Mouse (Mus musculus): ENCODE data around the gene Dgkh. TPM values are rescaled to one million over a fixed set of nuclear protein-coding genes. Genes with fewer than 3 reads are reported as not detected.

The Dgkh gene
- polyA plus RNA-seq (2014; fragmentation: Illumina TruSeq; extraction: RNeasy Lipid Tissue Mini Kit (QIAGEN cat#74804); ENCODE audit: low read depth, low replicate concordance), result 2.2 TPM

GRCm38 (mm10) chr14:78732617-78733312, at the start of gene Dgkh:
TSS of gene Dgkh (minus strand) at chr14:78732776.

DNA sequence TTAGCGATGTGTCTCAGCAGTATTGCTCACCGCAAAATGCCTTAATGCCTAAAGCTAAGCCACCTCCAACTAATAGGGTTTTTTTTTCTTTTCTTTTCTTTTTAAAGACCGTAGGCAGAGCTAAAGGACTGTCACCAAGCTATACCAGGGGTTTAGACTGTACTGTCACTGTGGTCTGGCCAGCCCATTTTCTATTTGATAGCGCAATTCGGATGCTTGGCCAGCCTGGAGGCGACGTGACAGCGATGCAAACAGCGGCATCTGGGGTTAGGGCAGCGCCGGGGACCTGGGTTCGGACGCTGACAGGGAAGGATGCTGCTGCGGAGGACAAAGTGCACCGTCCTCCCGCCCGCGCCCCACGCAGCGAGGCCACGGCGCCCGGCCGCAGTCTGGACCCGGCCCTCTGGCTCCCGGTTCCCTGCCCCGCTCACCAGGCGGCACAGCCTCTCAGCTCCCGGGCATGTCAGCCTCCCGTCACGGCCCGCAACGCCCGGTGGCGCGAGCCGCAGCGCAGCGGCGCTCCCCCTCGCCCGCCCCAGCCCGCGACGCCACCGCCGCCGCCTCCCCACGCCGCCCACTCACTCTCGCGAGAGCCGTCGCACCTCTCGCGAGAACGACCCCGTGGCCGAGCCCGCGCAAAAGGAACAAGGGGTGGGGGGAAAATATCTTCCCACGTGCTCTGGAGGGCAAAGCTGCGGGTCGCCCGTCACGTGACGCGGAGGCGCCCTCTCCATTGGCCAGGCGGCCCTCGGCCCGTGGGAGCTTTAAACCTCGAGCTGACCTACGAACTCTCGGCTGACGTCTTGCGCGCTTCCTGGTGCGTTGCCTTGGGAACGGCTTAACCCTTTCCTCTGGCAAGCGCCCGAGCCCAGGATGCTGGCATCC, 196.1 kb downstream of the Dgkh start, which contains the start of gene Akap11:
Akap11 (minus strand) TSS at position 528 of the 885 bp plus-strand sequence.

Other genes with a start within 250 kb of the Dgkh start
- 22.3 TPM for gene Akap11, start 196.0 kb downstream of the Dgkh start, polyA plus RNA-seq (2014; fragmentation: Illumina TruSeq; extraction: RNeasy Lipid Tissue Mini Kit (QIAGEN cat#74804); ENCODE audit: low read depth, low replicate concordance)
- gene Vwa8, start 116.3 kb upstream of the Dgkh start, polyA plus RNA-seq (2014; fragmentation: Illumina TruSeq; extraction: RNeasy Lipid Tissue Mini Kit (QIAGEN cat#74804); ENCODE audit: low read depth, low replicate concordance), result 115 TPM

Measured in heart, adult 10 weeks (tissue).